Mouse (Mus musculus) megakaryocyte, embryonic 14.5 days (primary cell): ENCODE data around the gene Nxn. TPM values are rescaled to one million over a fixed set of nuclear protein-coding genes. Genes with fewer than 3 reads are reported as not detected.

Experiments used
- H3K27me3 ChIP-seq: replicated peaks from 2 replicates; pipeline ENCODE3; 2012; ENCODE audit warnings: inconsistent platforms
- H3K36me3 ChIP-seq: replicated peaks from 2 replicates; pipeline ENCODE3; 2012; ENCODE audit warnings: low read length, inconsistent platforms, mixed read lengths
- H3K4me1 ChIP-seq: 2 replicates; pipeline ENCODE4 v1.6.1; 2012; ENCODE audit warnings: inconsistent platforms
- H3K4me3 ChIP-seq: replicated peaks from 2 replicates; pipeline ENCODE3; 2012; ENCODE audit warnings: moderate library complexity, mild to moderate bottlenecking, inconsistent platforms
- H3K9me3 ChIP-seq: 2 replicates; pipeline ENCODE4 v1.6.1; 2012; ENCODE audit warnings: inconsistent platforms
- FLI1 ChIP-seq: IDR thresholded peaks from 2 replicates; pipeline ENCODE4 v1.6.1; 2012; ENCODE audit warnings: low read length, inconsistent platforms, mixed read lengths
- GATA1 ChIP-seq: IDR thresholded peaks from 3 replicates; pipeline ENCODE4 v1.6.1; 2012; ENCODE audit warnings: mixed read lengths, low read length, inconsistent platforms, borderline replicate concordance
- polyA plus RNA-seq: library from polyadenylated mRNA; stranded (reverse); fragments of >175 nt; gene quantifications from 2 replicates; pipeline ENCODE4 v1.2.3, GENCODE M21; 2012; ENCODE audit warnings: low replicate concordance; ENCODE audit not compliant: insufficient read depth

Gene Nxn
- polyA plus RNA-seq, 1 experiment, result 4.1 TPM

GRCm38 (mm10) chr11:76352861-76353558, 45.9 kb downstream of the Nxn start:
- no peaks in the 10 kb centered on the region for H3K9me3 ChIP-seq
- peaks cover 13% of the 10 kb centered on the region for H3K27me3 ChIP-seq
- H3K36me3 ChIP-seq, result no peaks in the 10 kb centered on the region
- H3K4me3 ChIP-seq, result no peak overlapping the region
- TF ChIP-seq FLI1 (no peak), GATA1 (no peak)
- peaks cover 6% of the 10 kb centered on the region; the same call in 1 of the 2 replicates for H3K4me1 ChIP-seq

GRCm38 (mm10) chr11:76351624-76352011, 47.3 kb downstream of the Nxn start:
- Histone ChIP-seq H3K4me1 (peaks cover 6% of the 10 kb centered on the region; the same call in 1 of the 2 replicates), H3K4me3 (no peak overlapping the region), H3K9me3 (no peaks in the 10 kb centered on the region), H3K27me3 (peaks cover 13% of the 10 kb centered on the region), H3K36me3 (no peaks in the 10 kb centered on the region)
- TF ChIP-seq GATA1, result no peak
- TF ChIP-seq FLI1, result no peak

- no peak for TF ChIP-seq FLI1
- TF ChIP-seq GATA1, result no peak
These were observed 47.9 kb downstream of the Nxn start for GRCm38 (mm10) chr11:76350931-76351623.

GRCm38 (mm10) chr11:76349833-76350232, 49.1 kb downstream of the Nxn start:
- Histone ChIP-seq H3K4me3 (no peak overlapping the region), H3K27me3 (peaks cover 11% of the 10 kb centered on the region), H3K9me3 (no peaks in the 10 kb centered on the region), H3K36me3 (no peaks in the 10 kb centered on the region), H3K4me1 (peaks cover 6% of the 10 kb centered on the region; the same call in 1 of the 2 replicates)
- TF ChIP-seq GATA1 (no peak), FLI1 (no peak)

More at GRCm38 (mm10) chr11:76350931-76351623, 47.9 kb downstream of the Nxn start:
- Histone ChIP-seq H3K9me3 (no peaks in the 10 kb centered on the region), H3K4me1 (peaks cover 6% of the 10 kb centered on the region; the same call in 1 of the 2 replicates), H3K36me3 (no peaks in the 10 kb centered on the region), H3K4me3 (no peak overlapping the region), H3K27me3 (peaks cover 13% of the 10 kb centered on the region)

GRCm38 (mm10) chr11:76347589-76347988, 51.4 kb downstream of the Nxn start:
- H3K9me3 ChIP-seq, result no peaks in the 10 kb centered on the region
- peaks cover 6% of the 10 kb centered on the region; the same call in 1 of the 2 replicates for H3K4me1 ChIP-seq
- peaks cover 12% of the 10 kb centered on the region for H3K27me3 ChIP-seq

GRCm38 (mm10) chr11:76343031-76343430, 55.9 kb downstream of the Nxn start:
- Histone ChIP-seq H3K9me3 (no peaks in the 10 kb centered on the region), H3K27me3 (peaks cover 5% of the 10 kb centered on the region), H3K36me3 (no peaks in the 10 kb centered on the region), H3K4me3 (no peak overlapping the region), H3K4me1 (no peaks in the 10 kb centered on the region)
- TF ChIP-seq GATA1 (no peak), FLI1 (no peak)

More at GRCm38 (mm10) chr11:76347589-76347988, 51.4 kb downstream of the Nxn start:
- Histone ChIP-seq H3K4me3 (no peak overlapping the region), H3K36me3 (no peaks in the 10 kb centered on the region)
- no peak for TF ChIP-seq GATA1
- no peak for TF ChIP-seq FLI1

- no peaks in the 10 kb centered on the region for H3K9me3 ChIP-seq
- H3K4me1 ChIP-seq, result no peaks in the 10 kb centered on the region; the same call in 1 of the 2 replicates
- H3K4me3 ChIP-seq, result no peak overlapping the region
- no peak for TF ChIP-seq FLI1
- peaks cover 5% of the 10 kb centered on the region for H3K27me3 ChIP-seq
- H3K36me3 ChIP-seq, result no peaks in the 10 kb centered on the region
These were observed 56.9 kb downstream of the Nxn start for GRCm38 (mm10) chr11:76341884-76342645.

GRCm38 (mm10) chr11:76341163-76341562, 57.8 kb downstream of the Nxn start:
- TF ChIP-seq FLI1, result no peak
- no peak for TF ChIP-seq GATA1
- no peaks in the 10 kb centered on the region; the same call in 1 of the 2 replicates for H3K4me1 ChIP-seq
- H3K4me3 ChIP-seq, result no peak overlapping the region
- no peaks in the 10 kb centered on the region for H3K9me3 ChIP-seq
- H3K27me3 ChIP-seq, result peaks cover 5% of the 10 kb centered on the region
- no peaks in the 10 kb centered on the region for H3K36me3 ChIP-seq

- TF ChIP-seq GATA1, result no peak
- TF ChIP-seq FLI1, result no peak
- H3K4me3 ChIP-seq, result no peak overlapping the region
- H3K36me3 ChIP-seq, result no peaks in the 10 kb centered on the region
- H3K9me3 ChIP-seq, result no peaks in the 10 kb centered on the region
- H3K27me3 ChIP-seq, result peaks cover 9% of the 10 kb centered on the region
- no peaks in the 10 kb centered on the region; the same call in 1 of the 2 replicates for H3K4me1 ChIP-seq
These were observed 59.1 kb downstream of the Nxn start for GRCm38 (mm10) chr11:76339830-76340229.
